Mouse (Mus musculus) left cerebral cortex, adult 8-10 months (tissue): Measurements from ENCODE around the gene Aqp9. TPM values are rescaled to one million over a fixed set of nuclear protein-coding genes. Genes with fewer than 3 reads are reported as not detected.

Experiments
- DNase-seq, 2 experiments: peaks; one replicate each; pipeline ENCODE4 v3.0.0; 2022; ENCODE audit warnings: low spot score in 2 of 2
- total RNA-seq, 4 experiments: library from RNA; stranded (reverse); gene quantifications; 2 replicates each; pipeline ENCODE4 v1.2.4; 2022

The Aqp9 gene
- total RNA-seq, 4 experiments from 2014 or later, result 2.1 to 3.6 (median 2.7) TPM

DNA sequence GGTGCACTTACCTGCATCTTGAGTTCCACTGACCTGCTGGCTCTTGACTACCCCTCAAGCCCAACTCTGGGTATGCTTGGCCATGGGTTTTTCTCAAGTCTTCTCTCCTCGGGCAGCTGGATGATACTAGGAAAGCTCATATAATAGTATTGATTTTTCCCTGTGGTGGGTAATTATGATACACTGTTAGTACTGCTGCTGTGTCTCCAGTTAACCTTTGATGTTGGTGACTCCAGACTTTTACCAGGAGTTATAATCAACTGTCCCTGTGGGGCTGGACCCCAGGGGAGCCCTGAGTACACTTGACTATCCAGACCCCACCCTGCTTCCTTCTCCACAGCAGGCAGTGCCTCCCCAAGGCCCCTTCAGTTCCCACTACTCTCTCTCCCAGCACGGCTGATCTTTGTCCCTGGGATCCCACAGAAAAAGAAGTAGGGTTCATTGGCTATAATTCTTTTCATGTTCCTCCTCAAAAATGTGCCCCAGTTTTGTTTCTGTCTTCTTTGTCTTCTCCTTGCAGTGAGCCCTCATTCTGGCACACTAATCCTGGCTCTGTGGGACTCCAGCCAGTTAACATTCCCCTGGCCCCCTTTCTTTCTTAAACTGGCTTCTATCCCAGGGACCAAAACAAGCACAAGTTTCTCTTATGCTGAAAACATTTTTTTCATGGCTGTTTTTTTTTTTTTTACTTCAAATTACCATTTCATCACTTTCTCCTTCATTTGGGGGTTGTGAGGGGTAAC lies 838 bp downstream of the Aqp9 start:
- DNase-seq, result peak in 1 of 2 experiments; percentile 25

DNA sequence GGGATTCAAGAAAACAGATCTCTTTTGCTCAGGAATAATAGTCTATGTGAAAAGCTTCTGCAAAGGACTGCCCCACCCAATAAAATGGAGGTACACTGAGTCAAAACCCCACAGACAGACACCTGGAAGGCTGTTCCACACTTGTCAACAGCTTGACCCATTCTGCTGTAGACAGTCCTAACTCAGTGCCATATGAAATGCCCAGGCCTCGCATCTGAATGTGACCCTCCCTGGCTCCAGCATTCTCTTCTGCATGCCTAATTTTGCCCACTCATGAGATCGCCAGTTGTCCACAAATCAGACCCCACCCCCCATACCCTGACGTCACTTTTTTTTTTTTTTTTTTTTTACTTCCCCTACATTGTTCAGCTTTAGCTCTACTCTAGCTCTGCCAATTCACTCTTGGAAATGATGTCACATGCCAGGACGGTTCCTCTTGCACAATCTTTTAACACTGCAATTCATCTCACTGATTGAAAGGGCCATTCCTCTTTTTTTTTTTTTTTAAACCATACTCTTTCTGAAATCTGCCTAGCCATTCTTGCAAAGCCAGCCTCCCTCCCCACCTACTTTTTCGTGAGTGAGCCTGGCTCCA lies 1.5 kb downstream of the Aqp9 start:
- DNase-seq, result no peak

- no peak for DNase-seq
Measured at GRCm38 (mm10) chr9:71166019-71166705, 2.3 kb downstream of the Aqp9 start.

- no peak for DNase-seq
Measured at GRCm38 (mm10) chr9:71165510-71165909, 3.0 kb downstream of the Aqp9 start.

GRCm38 (mm10) chr9:71165061-71165460 lies 3.4 kb downstream of the Aqp9 start:
- no peak for DNase-seq

DNA sequence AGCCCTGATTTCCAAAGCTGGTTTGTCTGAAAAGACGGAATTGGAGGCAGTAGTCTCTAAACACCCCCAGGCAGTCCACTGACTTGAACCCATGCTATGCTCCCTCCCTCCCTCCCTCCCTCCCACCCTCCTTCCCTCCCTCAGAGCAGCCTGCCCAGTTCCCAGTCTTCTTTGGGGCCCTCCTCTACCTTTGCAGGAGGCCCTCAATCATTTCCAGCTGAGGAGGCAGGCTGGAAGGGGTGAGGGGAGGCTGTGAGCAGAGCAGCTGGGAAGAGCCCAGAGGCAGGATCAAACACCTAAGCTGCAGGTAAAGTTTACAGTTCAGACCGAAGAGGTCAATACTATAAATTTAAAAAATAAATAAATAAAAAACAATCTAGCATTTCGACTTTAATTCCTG lies 4.1 kb downstream of the Aqp9 start:
- DNase-seq, result no peak

DNA sequence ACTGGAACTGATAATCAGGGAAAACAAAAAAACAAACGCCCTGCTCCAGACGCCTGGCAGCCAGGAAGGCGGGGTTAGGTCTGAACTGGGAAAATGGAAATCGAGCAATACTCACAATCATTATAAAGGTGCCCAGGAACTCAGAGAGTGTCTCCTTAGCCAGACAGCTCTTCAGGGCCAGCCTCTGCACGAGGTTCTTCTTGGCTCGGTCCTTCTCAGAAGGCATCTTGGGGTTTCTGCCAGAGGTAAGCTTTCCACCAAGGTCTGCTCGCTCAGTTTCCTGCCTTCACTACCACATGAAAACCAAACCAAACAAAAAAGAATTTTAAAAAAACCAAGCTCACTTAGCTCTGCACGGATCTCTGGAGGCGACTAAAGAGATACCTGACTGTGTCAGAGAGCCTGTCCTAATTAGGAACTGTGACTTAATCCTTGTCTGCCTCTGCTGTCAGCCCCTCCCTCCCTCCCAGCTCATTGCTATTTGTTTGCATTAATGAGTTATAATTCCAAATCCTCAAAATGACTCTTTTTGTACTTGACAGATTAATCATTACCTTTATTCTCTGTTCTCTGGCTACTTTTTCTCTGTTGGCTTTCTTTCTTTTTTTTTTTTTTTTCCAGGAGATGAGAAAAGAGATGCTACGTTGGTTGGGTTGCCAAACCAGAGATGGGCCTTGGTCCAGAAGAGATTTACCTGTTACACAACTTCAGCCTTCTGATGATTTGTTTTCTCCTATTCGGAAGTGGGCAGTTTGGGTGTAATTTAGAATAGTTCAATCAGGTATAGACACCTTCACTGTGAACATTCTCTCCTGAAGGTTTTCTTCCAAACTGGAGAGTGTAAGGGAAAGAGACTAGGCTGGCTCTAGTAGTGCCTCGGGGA lies 5.4 kb downstream of the Aqp9 start:
- DNase-seq, result no peak

- no peak for DNase-seq
Measured at GRCm38 (mm10) chr9:71162131-71162857, 6.2 kb downstream of the Aqp9 start.

- no peak for DNase-seq
Measured at GRCm38 (mm10) chr9:71160849-71161711, 7.4 kb downstream of the Aqp9 start.

DNA sequence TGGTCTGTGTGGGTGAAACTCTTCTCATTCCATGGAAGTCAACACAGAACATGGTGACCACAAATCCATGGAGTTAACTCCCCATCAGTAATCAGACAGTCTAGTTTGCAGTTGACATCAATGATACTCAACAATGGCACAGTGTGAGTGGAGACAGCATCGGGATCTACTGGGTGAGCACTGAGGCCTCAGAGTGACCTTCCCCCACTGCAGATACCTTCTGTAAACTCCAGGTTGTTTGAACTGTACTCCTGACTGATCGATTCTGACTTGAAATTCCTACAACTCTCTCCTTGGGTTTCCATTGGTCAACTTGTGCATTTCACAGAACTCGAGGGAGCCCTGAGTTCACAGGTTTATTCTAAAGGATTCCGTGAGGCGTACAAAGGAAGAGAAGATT lies 8.8 kb downstream of the Aqp9 start:
- no peak for DNase-seq

DNA sequence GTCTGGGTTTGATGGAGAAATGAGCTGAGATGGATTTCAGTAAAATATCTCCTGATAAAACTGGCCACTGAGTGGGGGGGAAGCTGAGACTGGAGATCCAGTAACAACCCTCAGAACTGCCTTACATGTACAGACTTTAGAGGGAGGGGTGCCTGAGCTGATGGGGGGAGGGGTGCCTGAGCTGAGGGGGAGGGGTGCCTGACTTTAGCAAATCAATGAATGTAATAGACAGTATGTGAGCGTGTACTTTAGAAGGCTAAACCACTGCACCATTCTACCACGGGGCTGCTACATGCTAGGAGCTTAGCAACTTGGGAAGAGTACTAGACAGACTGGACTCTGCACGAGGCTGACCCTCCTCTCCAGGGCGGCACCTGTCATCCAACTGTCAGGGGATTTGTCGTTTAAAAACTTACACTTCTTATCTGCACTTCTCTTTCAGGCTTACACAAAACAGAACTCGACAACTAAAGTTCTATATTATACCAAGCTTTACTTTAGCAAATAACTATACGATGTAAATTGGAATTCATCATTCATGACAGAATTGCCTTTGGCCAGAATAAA lies 9.3 kb downstream of the Aqp9 start:
- DNase-seq, result no peak

- DNase-seq, result no peak
Measured at GRCm38 (mm10) chr9:71157921-71158646, 10.4 kb downstream of the Aqp9 start.

GRCm38 (mm10) chr9:71156447-71157035 lies 11.9 kb downstream of the Aqp9 start:
- no peak for DNase-seq

- no peak for DNase-seq
Measured at GRCm38 (mm10) chr9:71155399-71156005, 13.0 kb downstream of the Aqp9 start.

DNA sequence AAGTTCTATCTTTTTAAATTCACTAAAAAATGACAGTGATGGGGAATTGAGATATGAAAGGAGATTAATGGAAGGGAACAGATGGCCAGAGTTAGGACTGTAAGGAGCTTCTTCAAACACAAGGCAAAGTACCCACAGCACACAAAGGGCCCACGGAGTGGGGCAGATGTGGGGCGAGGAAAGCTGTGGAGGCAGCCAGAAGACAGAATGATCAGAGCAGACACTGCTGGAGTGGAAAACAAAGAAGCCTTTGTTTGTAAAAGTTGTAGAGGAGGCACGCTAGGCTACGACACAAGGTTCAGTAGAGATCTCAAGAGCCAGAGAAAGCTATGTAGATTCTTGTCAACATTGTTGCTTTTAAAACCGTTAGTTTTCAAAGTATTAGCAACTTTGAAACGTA lies 17.1 kb downstream of the Aqp9 start:
- no peak for DNase-seq

DNA sequence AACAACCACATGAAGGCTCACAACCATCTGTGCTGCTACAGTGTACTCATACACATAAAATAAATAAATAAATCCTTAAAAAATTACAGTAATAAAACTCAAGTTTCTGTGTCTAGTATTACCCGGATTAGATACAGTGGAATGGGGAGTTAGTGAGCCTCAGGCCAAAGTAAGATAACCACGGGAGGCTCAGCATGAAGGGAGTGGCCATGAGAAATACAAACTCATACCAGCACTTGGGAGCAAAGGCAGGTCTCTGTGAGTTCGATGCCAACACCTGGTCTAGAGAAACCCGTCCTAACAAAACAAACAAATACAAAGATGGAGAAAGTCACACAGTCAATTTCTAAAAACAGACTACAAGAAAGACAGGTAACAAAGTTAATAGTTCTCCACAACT lies 18.3 kb downstream of the Aqp9 start:
- no peak for DNase-seq

DNA sequence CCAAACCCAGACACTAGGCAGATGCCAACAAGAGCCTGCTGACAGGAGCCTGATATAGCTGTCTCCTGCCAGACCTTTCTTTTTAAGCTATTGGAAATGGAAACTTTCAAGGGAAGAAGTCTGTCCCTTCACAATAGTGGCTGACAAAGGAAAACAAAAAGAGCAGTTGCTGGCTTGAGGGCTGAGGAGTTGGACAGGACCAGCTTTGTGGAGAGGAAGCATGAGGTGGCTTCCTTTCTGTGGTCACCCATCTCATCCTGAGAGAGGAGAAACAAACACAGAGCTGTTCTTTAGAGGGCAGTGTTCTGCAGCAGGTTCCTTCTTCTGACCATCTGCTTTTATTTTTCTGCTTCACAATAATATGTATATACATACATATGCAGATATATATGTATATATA lies 19.6 kb downstream of the Aqp9 start:
- DNase-seq, result no peak

GRCm38 (mm10) chr9:71146210-71146609 lies 22.3 kb downstream of the Aqp9 start:
- no peak for DNase-seq
